Mouse (Mus musculus) ES-Bruce4 (cell line): Measurements from ENCODE around the gene Col24a1. TPM values are rescaled to one million over a fixed set of nuclear protein-coding genes. Genes with fewer than 3 reads are reported as not detected.

ENCODE experiments used
- H3K27ac ChIP-seq: 2 replicates; pipeline ENCODE4 v1.5.1; 2012; ENCODE audit warnings: low read length, inconsistent platforms; ENCODE audit not compliant: insufficient read depth
- H3K27me3 ChIP-seq: 2 replicates; pipeline ENCODE4 v1.6.1; 2012; ENCODE audit warnings: mild to moderate bottlenecking, low read length, inconsistent platforms; ENCODE audit not compliant: control insufficient read depth, poor library complexity, insufficient read depth, severe bottlenecking
- H3K36me3 ChIP-seq: 2 replicates; pipeline ENCODE4 v1.6.1; 2012; ENCODE audit warnings: inconsistent platforms, mild to moderate bottlenecking, low read length, moderate library complexity; ENCODE audit not compliant: control insufficient read depth, poor library complexity, insufficient read depth, severe bottlenecking
- H3K4me1 ChIP-seq: one replicate; pipeline ENCODE4 v1.8.1; 2011; ENCODE audit warnings: low read length; ENCODE audit not compliant: control insufficient read depth, insufficient read depth
- H3K4me3 ChIP-seq: 2 replicates; pipeline ENCODE4 v1.5.1; 2011; ENCODE audit warnings: low read depth, mild to moderate bottlenecking, low read length
- H3K9ac ChIP-seq: 2 replicates; pipeline ENCODE4 v1.6.1; 2012; ENCODE audit warnings: low read depth, mild to moderate bottlenecking, inconsistent platforms; ENCODE audit not compliant: poor library complexity, severe bottlenecking
- H3K9me3 ChIP-seq: replicated peaks from 2 replicates; pipeline ENCODE4 v1.6.1; 2012; ENCODE audit warnings: mild to moderate bottlenecking, low read length, inconsistent platforms; ENCODE audit not compliant: control insufficient read depth, poor library complexity, insufficient read depth, severe bottlenecking
- CTCF ChIP-seq: IDR thresholded peaks from one replicate; pipeline ENCODE4 v1.8.1; 2011; ENCODE audit warnings: low read depth, low read length
- EP300 ChIP-seq: IDR thresholded peaks from 2 replicates; pipeline ENCODE4 v1.6.1; 2011; ENCODE audit warnings: low read depth, low read length; ENCODE audit not compliant: insufficient read depth
- POLR2A ChIP-seq: IDR thresholded peaks from one replicate; pipeline ENCODE4 v1.8.1; 2011; ENCODE audit warnings: low read length; ENCODE audit not compliant: insufficient read depth
- polyA plus RNA-seq: library from polyadenylated mRNA; stranded (reverse); fragments of >200 nt; gene quantifications from 2 replicates; pipeline ENCODE4 v1.2.4, GENCODE M21; 2011; ENCODE audit warnings: low read depth; ENCODE audit not compliant: missing spikeins, insufficient read depth, insufficient read length

Gene Col24a1
- 0.32 and 0.78 TPM in 2 replicates for polyA plus RNA-seq

DNA sequence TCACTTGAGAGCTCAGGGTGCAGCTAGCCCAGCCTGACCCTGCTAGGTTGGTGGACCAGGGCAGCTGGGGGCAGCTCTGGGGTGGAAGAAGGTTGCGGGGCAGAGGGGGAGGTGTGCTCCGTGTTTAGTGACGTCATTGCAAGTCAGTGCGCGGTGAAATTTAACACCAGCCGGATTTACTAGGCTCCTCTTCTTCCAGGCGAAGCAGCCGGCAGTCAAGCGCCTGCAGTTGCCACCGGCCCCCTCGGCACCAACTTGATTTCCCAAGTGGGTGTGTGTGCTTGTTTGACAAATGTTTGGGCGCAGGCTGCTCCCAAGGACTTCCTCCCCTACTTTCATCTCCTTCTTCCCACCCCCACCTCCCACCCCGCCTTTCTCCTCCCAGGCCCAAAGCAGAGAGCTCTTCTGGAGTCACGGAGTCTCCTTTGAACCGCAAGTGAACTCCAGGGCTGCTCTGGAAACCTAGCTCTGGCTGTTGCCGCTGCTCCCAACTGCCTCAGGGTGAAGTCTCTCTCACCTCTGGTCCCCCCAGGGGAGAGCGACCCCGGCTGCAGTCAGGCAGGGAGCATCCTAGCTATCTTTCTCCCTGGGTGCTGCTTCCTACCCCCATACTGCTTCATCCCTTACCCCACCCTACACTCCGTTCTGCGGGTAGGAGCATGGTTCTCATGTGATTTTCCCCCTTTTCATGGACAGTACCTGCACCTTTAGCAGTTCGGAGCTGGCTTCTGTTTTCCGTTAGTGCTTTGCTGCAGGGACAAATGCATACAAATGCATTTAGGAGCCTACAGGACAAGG is at the start of gene Col24a1:
Gene Col24a1, plus strand, starts transcription at position 136 of the 798 bp plus-strand sequence.
- Histone ChIP-seq H3K9ac (no peak within 1 kb of the TSS), H3K9me3 (no peaks in the 10 kb centered on the region), H3K36me3 (no peaks in the 10 kb centered on the region), H3K27ac (no peak within 1 kb of the TSS), H3K4me1 (no peaks in the 10 kb centered on the region), H3K4me3 (peak within 1 kb of the TSS; percentile 1; the same call in 1 of the 2 replicates), H3K27me3 (no peaks in the 10 kb centered on the region)
- TF ChIP-seq CTCF: no peak
- TF ChIP-seq EP300: no peak
- TF ChIP-seq POLR2A: no peak

DNA sequence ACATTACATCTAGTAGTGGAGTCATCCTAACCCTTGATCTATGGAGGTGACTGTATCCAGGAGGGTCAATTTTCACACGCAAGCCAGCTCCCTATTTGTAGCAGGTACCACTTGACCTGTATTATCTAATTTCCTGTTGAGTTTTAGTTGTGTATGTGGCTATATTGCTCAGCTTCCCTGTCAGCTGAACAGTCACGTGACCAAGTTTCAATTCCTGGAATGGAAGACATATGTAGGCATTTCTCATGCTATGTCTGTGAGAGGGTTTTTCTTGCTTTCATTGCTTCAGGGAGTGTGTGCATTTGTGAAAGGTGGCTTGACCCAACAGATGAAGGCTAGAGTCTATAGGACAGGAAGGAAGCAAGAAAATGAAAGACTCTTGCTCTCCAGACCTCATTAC is 44.2 kb upstream of the Col24a1 start:
- no peak overlapping the region for H3K9ac ChIP-seq
- no peaks in the 10 kb centered on the region for H3K36me3 ChIP-seq
- no peaks in the 10 kb centered on the region for H3K4me1 ChIP-seq
- no peaks in the 10 kb centered on the region for H3K27me3 ChIP-seq
- H3K27ac ChIP-seq: no peak overlapping the region
- TF ChIP-seq EP300: no peak
- no peak for TF ChIP-seq POLR2A
- no peak for TF ChIP-seq CTCF
- no peak overlapping the region for H3K4me3 ChIP-seq
- H3K9me3 ChIP-seq: no peaks in the 10 kb centered on the region

DNA sequence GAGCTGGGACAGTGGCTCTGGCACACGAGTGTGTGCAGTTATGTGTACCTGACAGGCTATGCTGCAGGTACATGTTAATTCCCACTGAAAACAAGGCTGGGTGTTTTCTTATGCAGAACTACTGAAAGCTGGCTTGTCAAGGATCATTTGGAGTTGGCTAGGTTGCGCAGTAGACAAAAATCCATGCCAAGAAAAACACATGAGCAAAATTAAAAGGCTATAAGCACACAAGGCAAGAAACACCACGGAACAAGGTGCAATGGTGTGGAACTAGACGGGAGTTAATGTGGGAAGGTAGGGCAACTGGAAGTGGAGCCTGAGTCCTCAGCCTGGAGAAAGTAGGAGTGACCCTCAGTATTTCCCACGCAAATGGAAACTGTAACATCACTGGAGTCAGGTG is 39.2 kb upstream of the Col24a1 start:
- no peak overlapping the region for H3K9ac ChIP-seq

DNA sequence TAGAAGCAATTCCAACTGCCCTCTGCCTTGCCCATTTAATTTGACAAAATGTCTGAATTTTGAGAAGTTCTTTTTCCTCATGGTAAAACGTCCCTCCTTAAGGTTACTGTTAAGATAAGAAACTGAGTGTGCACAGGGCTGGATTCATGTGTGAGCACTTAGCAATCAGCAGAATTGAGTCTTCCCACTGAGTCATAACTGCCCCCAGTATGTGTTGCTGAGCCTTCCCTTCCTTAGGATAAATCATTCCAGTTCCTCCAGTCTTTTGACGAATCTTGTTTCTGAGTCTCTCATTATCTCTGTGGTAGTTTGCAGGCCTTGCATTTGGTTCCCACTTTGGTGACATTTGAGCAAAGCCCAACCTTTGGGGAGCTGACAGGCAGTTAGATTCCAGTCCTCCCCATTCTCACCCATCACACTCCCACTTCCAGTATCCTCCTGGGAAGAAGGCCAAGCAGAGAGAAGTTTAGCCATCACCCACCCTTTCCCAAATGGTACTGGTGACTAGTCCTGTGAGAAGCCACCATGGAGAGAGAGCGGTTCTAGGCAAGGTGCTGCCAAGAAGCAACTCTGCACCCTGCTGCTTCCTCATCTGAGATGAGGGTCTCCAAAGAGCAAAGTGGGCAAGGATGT is 37.4 kb upstream of the Col24a1 start:
- Histone ChIP-seq H3K9ac (no peak overlapping the region), H3K27me3 (no peaks in the 10 kb centered on the region; the same call in 1 of the 2 replicates), H3K9me3 (no peaks in the 10 kb centered on the region), H3K4me3 (no peak overlapping the region), H3K4me1 (no peaks in the 10 kb centered on the region), H3K36me3 (no peaks in the 10 kb centered on the region), H3K27ac (no peak overlapping the region)
- TF ChIP-seq POLR2A (no peak), CTCF (no peak), EP300 (no peak)

More for the DNA sequence above, 39.2 kb upstream of the Col24a1 start:
- no peaks in the 10 kb centered on the region; the same call in 1 of the 2 replicates for H3K27me3 ChIP-seq
- TF ChIP-seq CTCF: no peak
- no peak for TF ChIP-seq POLR2A
- no peak for TF ChIP-seq EP300
- no peaks in the 10 kb centered on the region for H3K36me3 ChIP-seq
- no peaks in the 10 kb centered on the region for H3K4me1 ChIP-seq
- no peak overlapping the region for H3K4me3 ChIP-seq
- H3K27ac ChIP-seq: no peak overlapping the region
- no peaks in the 10 kb centered on the region for H3K9me3 ChIP-seq

DNA sequence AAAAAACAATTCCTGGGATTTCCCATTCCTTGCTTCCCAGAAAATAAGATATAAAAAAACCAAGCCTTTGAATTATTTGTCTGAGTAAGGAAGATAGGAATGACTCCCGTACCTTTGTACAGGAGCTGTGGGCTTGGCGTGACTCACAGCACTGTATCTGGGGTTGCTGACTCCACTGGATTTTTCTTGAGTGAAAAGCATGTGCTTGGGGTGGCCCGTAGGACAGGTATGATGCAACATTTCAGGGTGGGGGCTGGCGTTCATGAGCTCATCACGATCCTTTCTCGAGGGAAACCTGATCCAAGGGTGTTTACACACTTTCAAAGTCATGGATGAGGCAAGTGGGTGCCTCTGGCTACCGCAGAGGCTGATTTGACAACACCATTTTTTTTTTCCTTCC is 35.6 kb upstream of the Col24a1 start:
- TF ChIP-seq POLR2A (no peak), CTCF (no peak), EP300 (no peak)
- Histone ChIP-seq H3K27ac (no peak overlapping the region), H3K4me1 (no peaks in the 10 kb centered on the region)

DNA sequence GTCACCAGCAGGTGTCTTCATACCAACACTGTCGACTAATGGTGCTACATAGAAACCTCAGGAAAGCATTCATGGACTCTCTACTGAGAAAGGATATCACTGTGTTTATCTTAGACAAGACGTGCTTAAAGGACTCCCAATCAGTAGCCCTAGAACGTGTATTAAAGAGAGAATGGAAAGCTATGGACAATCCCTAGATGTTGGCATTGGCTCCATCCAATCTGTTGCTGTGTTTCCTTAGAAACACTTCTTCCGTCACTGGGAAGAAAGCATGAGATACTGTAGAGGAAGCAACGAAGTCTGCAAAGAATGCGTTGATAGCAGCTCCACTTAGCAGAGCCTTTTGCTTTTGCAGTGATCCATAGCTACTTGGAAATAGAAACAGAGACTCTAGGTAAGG is 32.6 kb upstream of the Col24a1 start:
- Histone ChIP-seq H3K4me3 (no peak overlapping the region), H3K9ac (no peak overlapping the region), H3K27ac (no peak overlapping the region), H3K4me1 (no peaks in the 10 kb centered on the region), H3K36me3 (no peaks in the 10 kb centered on the region), H3K27me3 (no peaks in the 10 kb centered on the region; the same call in 1 of the 2 replicates), H3K9me3 (no peaks in the 10 kb centered on the region)
- TF ChIP-seq CTCF (no peak), POLR2A (no peak), EP300 (no peak)

More for the DNA sequence above, 35.6 kb upstream of the Col24a1 start:
- Histone ChIP-seq H3K27me3 (no peaks in the 10 kb centered on the region; the same call in 1 of the 2 replicates), H3K4me3 (no peak overlapping the region), H3K9me3 (no peaks in the 10 kb centered on the region), H3K36me3 (no peaks in the 10 kb centered on the region), H3K9ac (no peak overlapping the region)
